Mouse (Mus musculus) yolk sac, embryonic 10.5 days (tissue): Measurements from ENCODE around the gene Uts2b.

Experiments used
- DNase-seq: peaks from one replicate; pipeline ENCODE4 v3.0.0-alpha.2; 2017; ENCODE audit warnings: low spot score

Uts2b gene

GRCm38 (mm10) chr16:27370191-27370590 is at the start of gene Uts2b:
Gene Uts2b (minus strand): TSS chr16:27370239.
- DNase-seq, result no peak

DNA sequence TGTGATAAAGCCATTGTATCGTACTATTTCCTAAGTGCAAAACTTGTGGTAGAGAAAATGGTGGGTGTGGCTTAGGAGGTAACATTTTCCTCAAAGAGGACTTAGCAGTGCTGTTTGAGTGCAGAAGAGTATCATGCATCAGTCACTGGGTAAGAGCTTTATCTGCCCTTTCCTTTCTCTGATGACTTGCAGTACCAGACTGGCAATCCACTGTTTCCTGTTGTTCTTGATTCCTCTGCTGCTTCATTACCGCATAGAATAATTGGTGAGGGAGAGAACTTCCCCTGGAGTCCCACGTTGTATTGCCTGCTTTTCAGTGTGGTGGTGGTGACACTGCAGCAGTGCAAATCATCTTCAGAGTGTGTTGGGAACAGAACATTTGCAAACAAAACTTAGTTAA is 47.6 kb upstream of the Uts2b start:
- DNase-seq, result no peak

- DNase-seq, result no peak
These were observed 47.0 kb upstream of the Uts2b start for GRCm38 (mm10) chr16:27416937-27417584.

GRCm38 (mm10) chr16:27404107-27404506 is 34.1 kb upstream of the Uts2b start:
- no peak for DNase-seq

DNA sequence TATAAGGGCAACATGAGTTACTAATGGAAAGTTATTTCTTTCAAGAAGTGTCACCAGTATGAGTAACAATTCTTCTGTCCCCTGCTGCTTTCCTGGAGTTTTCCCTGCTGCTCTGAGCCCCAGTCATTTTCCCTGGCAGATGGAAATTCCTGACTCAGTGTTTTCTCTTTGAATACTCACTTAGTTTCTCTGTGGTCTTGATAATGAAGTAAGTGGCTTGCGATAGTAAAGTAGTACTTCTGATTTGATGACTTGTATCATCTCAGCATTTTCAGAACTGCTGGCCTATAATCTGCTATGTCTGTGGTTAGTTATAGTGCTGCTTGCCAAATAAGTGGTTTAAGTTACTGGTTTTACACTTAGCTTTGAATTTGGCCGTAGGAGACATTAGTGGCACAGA is 31.5 kb upstream of the Uts2b start:
- DNase-seq, result no peak

GRCm38 (mm10) chr16:27399719-27400253 is 29.7 kb upstream of the Uts2b start:
- no peak for DNase-seq

DNA sequence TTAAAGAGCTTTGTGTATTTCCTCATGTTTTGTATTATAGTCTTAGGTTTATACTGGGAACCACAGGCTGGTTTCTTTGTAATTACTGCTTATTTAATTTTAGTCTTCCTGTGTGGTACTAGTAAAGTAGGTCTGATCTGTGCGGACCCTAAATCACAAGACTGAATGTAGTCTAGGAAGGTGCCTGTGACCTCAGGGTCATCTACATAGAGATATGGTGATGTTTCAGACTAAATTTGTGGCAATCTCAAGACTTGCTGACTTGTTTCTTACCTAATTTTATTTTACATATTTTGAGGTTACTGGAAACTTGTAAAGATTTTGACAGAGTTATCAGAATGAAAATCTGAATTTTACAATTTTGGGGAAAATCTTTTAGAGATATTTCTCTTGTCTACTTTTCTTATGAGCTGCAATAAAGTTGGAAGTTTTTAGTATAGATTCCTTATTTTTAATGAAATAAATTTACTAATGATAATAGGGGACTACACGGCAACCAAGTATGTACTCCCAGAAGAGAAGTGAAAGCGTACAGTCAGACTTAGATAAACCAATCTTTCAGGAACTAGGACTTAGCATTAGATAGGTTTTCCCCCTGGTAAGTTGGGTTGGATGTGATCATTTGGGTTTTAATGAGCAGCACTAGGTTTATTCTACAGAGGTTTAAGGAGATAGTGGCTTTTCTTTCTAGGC is 29.1 kb upstream of the Uts2b start:
- no peak for DNase-seq

GRCm38 (mm10) chr16:27396951-27397350 is 26.9 kb upstream of the Uts2b start:
- no peak for DNase-seq

GRCm38 (mm10) chr16:27395251-27396037 is 25.4 kb upstream of the Uts2b start:
- no peak for DNase-seq

DNA sequence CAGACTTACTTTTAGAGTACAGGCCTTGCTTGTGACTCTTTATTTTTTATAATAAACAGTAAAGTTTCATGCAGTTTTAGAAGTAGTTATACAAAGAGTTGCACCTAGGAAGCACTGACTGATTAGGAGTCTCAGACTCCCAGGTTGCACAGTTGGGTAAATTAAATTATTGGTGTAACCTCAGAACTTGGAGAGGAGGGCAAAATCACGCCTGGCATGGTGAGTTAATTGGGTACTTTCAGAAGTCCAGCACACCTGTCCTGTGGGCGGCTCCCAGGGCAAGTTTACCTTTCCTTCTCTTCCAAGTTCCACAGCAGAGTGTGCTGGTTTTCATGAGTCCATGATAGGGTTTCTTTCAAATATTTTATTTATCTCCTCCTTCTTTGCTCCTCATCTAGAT is 21.8 kb upstream of the Uts2b start:
- no peak for DNase-seq

- no peak for DNase-seq
These were observed 20.3 kb upstream of the Uts2b start for GRCm38 (mm10) chr16:27390306-27390705.

DNA sequence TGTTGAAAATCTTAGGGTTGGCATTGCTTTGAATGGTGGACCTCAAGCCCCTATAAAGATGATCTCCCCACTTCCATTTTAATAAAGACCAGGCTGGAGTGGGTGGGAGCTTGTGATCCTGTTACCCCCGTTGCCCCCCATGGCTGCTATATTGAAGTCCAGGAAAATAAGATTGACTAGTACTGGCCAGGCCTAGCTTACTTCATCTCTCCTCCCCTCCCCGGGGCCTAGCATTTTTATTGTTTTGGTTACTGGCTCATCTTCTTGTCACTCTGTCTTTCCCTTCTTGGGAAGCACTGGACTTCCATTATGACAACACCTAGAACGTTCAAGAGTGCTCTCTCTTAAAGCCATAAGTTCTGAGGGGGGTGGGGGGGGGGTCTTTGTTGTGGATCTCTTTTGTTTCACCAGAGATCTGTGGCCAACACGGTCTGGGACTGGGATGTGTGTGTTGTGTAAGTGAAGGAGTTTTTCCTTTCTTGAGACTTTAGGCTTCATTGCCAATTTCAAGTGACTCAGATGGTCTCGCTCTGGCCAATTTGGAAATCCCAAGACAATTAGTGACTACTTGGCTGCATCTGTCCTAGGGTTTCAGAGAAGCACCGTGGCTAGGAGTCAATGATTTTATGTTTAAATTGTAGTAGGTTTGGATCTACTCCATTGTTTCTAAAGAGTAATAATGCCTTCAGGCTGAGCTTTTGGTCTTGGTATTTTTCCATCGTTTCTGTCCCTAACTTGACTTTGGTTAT is 19.7 kb upstream of the Uts2b start:
- DNase-seq, result peak; percentile 26

- DNase-seq, result peak; percentile 89
These were observed 18.9 kb upstream of the Uts2b start, which contains the start of gene Ccdc50 for GRCm38 (mm10) chr16:27388761-27389451. Gene Ccdc50 (plus strand): TSS chr16:27388869.

- DNase-seq, result peak; percentile 75
These were observed 17.9 kb upstream of the Uts2b start for GRCm38 (mm10) chr16:27387634-27388611.

DNA sequence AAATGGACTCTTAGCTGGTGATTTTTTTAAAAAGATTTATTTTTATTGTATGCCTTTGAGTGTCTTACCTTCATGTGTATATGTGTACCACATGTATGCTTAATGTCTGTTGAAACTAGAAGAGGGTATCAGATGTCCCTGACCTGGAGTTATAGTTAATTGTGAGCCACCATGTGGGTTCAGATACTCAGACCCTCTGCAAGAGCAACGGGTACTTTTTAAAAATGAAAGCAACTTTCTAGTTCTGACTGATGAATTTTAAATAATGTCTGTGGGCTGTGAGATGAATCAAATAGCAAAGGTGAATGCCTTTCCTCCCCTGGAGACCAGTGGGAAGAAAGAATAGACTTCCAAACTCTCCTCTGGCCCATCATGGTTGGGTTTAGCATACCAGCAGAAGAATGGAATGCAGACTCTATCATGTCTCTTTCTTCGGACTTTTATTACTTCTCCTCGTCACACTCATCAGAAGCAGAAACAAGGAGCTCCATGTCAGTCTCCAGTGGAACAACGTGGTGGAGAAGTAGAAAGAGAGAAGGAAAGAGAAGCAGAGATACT is 16.9 kb upstream of the Uts2b start:
- DNase-seq, result no peak

DNA sequence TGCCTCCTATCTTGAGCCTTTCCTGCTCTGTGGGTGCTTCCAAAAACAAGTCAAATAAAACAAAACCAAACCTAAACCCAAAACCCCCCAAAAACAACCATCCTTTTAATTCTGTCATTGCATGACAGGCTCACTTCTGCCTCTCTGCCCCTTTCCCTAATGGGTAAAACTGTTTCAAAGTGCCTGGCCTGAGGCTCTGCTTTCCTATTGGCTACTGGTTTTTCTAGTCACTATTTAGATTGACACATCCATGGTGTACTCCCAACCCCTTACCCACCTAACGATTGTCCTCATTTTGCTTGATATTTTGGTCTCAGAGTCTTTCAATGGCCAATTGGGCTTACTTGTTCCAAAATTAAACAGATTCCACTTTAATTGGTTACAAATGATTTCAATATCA is 15.6 kb upstream of the Uts2b start:
- no peak for DNase-seq

GRCm38 (mm10) chr16:27384893-27385603 is 15.0 kb upstream of the Uts2b start:
- no peak for DNase-seq

DNA sequence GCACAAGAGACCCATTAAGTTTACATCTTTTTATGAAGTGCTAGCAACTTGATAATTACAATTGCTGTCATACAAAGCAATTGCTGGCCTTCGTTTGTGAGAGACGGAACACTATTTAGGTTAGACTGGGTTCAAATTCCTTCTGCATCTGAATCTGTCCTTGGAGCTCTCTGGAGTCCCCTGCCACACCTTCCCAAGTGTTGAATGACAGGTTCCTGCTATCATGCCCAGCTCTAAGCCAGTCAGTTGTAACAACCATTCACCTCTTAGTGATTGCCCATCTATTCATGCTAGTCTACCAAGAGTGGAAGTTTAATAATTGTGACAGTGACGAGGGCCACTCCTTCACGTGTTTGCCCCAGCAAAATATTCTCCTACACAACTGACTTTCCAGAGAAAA is 12.2 kb upstream of the Uts2b start:
- no peak for DNase-seq

GRCm38 (mm10) chr16:27376556-27376955 is 6.5 kb upstream of the Uts2b start:
- DNase-seq, result no peak
